Mouse (Mus musculus) macrophage (primary cell): Measurements from ENCODE around the gene Fbxl12. TPM values are rescaled to one million over a fixed set of nuclear protein-coding genes. Genes with fewer than 3 reads are reported as not detected.

Experiments
- polyA plus RNA-seq: library from polyadenylated mRNA; stranded (reverse); fragments of 250-400 nt; gene quantifications from 3 replicates; pipeline ENCODE4 v1.2.4, GENCODE M21; 2018; ENCODE audit warnings: inconsistent platforms

The Fbxl12 gene
- polyA plus RNA-seq, 1 experiment from 2014 or later: 3.5 TPM

Other genes with a start within 250 kb of the Fbxl12 start
- 3.2 to 5.8 TPM (median 5.8 TPM) in 3 replicates for gene Zfp26, start 184.6 kb downstream of the Fbxl12 start, polyA plus RNA-seq
- 10.1 to 11.6 TPM (median 11.1 TPM) in 3 replicates for gene Zfp426, start 152.0 kb downstream of the Fbxl12 start, polyA plus RNA-seq
- gene Zfp266, start 123.3 kb downstream of the Fbxl12 start, polyA plus RNA-seq: 5.2 to 8.3 TPM (median 6.5 TPM) in 3 replicates
- 3.0 to 7.6 TPM (median 3.6 TPM) in 3 replicates for gene Zfp846, start 63.5 kb downstream of the Fbxl12 start, polyA plus RNA-seq
- 476 to 572 TPM (median 533 TPM) in 3 replicates for gene Ubl5, start 1.9 kb downstream of the Fbxl12 start, polyA plus RNA-seq
- gene Pin1, start 7.3 kb upstream of the Fbxl12 start, polyA plus RNA-seq: 5.8 to 16.7 TPM (median 8.8 TPM) in 3 replicates
- gene Olfm2, start 101.6 kb upstream of the Fbxl12 start, polyA plus RNA-seq: not detected in 3 replicates
- not detected in 3 replicates for gene Col5a3, start 170.3 kb upstream of the Fbxl12 start, polyA plus RNA-seq
- gene Rdh8, start 173.7 kb upstream of the Fbxl12 start, polyA plus RNA-seq: not detected in 3 replicates
- 9.0 to 17.6 TPM (median 12.0 TPM) in 3 replicates for gene A230050P20Rik, start 223.9 kb upstream of the Fbxl12 start, polyA plus RNA-seq
- 0.46 to 2.3 TPM (median 1.8 TPM) in 3 replicates for gene Angptl6, start 235.0 kb upstream of the Fbxl12 start, polyA plus RNA-seq
- 9.3 to 35.0 TPM (median 13.9 TPM) in 3 replicates for gene Ppan, start 243.4 kb upstream of the Fbxl12 start, polyA plus RNA-seq